Mouse (Mus musculus) erythroblast, embryonic 14.5 days (primary cell): ENCODE data around the gene Pdyn.

Experiments used
- GATA1 ChIP-seq: IDR thresholded peaks from 2 replicates; pipeline ENCODE4 v1.6.1; 2012; ENCODE audit warnings: low read length, inconsistent platforms, mixed read lengths
- TAL1 ChIP-seq: IDR thresholded peaks from 3 replicates; pipeline ENCODE4 v1.6.1; 2012; ENCODE audit warnings: low read length, inconsistent platforms, mixed read lengths

GRCm38 (mm10) chr2:129686908-129687307 lies 12.7 kb downstream of the Pdyn start:
- TF ChIP-seq GATA1 (no peak), TAL1 (no peak)
